Mouse (Mus musculus) erythroblast, embryonic 14.5 days (primary cell): ENCODE results near the gene Bace2. TPM values are rescaled to one million over a fixed set of nuclear protein-coding genes. Genes with fewer than 3 reads are reported as not detected.

Experiments
- H3K27me3 ChIP-seq: 2 replicates; pipeline ENCODE4 v1.6.1; 2012; ENCODE audit warnings: inconsistent platforms; ENCODE audit not compliant: control insufficient read depth
- H3K36me3 ChIP-seq: 2 replicates; pipeline ENCODE4 v1.6.1; 2012; ENCODE audit warnings: mild to moderate bottlenecking, inconsistent platforms; ENCODE audit not compliant: control insufficient read depth
- H3K4me1 ChIP-seq: 2 replicates; pipeline ENCODE4 v1.6.1; 2012; ENCODE audit warnings: inconsistent platforms; ENCODE audit not compliant: control insufficient read depth
- H3K4me3 ChIP-seq: replicated peaks from 2 replicates; pipeline ENCODE3; 2012; ENCODE audit warnings: moderate library complexity, mild to moderate bottlenecking, inconsistent platforms
- H3K9me3 ChIP-seq: 2 replicates; pipeline ENCODE4 v1.6.1; 2012; ENCODE audit warnings: low read length, inconsistent platforms, mixed read lengths; ENCODE audit not compliant: control insufficient read depth
- GATA1 ChIP-seq: IDR thresholded peaks from 2 replicates; pipeline ENCODE4 v1.6.1; 2012; ENCODE audit warnings: low read length, inconsistent platforms, mixed read lengths
- TAL1 ChIP-seq: IDR thresholded peaks from 3 replicates; pipeline ENCODE4 v1.6.1; 2012; ENCODE audit warnings: low read length, inconsistent platforms, mixed read lengths
- polyA plus RNA-seq: library from polyadenylated mRNA; stranded (reverse); fragments of >175 nt; gene quantifications from 2 replicates; pipeline ENCODE4 v1.2.3, GENCODE M21; 2012

Bace2 gene
- polyA plus RNA-seq, 1 experiment = not detected

GRCm38 (mm10) chr16:97423627-97424026, 67.1 kb downstream of the Bace2 start:
- Histone ChIP-seq H3K36me3 (no peaks in the 10 kb centered on the region), H3K4me1 (no peaks in the 10 kb centered on the region), H3K4me3 (no peak overlapping the region), H3K9me3 (no peaks in the 10 kb centered on the region), H3K27me3 (no peaks in the 10 kb centered on the region)
- TF ChIP-seq TAL1 (no peak), GATA1 (no peak)

GRCm38 (mm10) chr16:97428026-97428425, 71.5 kb downstream of the Bace2 start:
- no peaks in the 10 kb centered on the region for H3K4me1 ChIP-seq

GRCm38 (mm10) chr16:97430091-97430490, 73.5 kb downstream of the Bace2 start:
- Histone ChIP-seq H3K36me3 (no peaks in the 10 kb centered on the region), H3K4me3 (no peak overlapping the region), H3K9me3 (no peaks in the 10 kb centered on the region), H3K4me1 (no peaks in the 10 kb centered on the region), H3K27me3 (no peaks in the 10 kb centered on the region)
- TF ChIP-seq GATA1 (no peak), TAL1 (no peak)

More at GRCm38 (mm10) chr16:97428026-97428425, 71.5 kb downstream of the Bace2 start:
- Histone ChIP-seq H3K27me3 (no peaks in the 10 kb centered on the region), H3K9me3 (no peaks in the 10 kb centered on the region), H3K36me3 (no peaks in the 10 kb centered on the region), H3K4me3 (no peak overlapping the region)
- no peak for TF ChIP-seq TAL1
- TF ChIP-seq GATA1 = no peak

- H3K9me3 ChIP-seq = no peaks in the 10 kb centered on the region
- no peaks in the 10 kb centered on the region for H3K36me3 ChIP-seq
- no peaks in the 10 kb centered on the region for H3K4me1 ChIP-seq
- H3K4me3 ChIP-seq = no peak overlapping the region
- H3K27me3 ChIP-seq = no peaks in the 10 kb centered on the region
- TF ChIP-seq TAL1 (no peak), GATA1 (no peak)
Measured at GRCm38 (mm10) chr16:97431328-97431727, 74.8 kb downstream of the Bace2 start.

GRCm38 (mm10) chr16:97434206-97434605, 77.7 kb downstream of the Bace2 start:
- H3K27me3 ChIP-seq = no peaks in the 10 kb centered on the region
- no peaks in the 10 kb centered on the region for H3K9me3 ChIP-seq
- no peak for TF ChIP-seq TAL1
- no peak for TF ChIP-seq GATA1
- no peaks in the 10 kb centered on the region for H3K36me3 ChIP-seq
- no peaks in the 10 kb centered on the region for H3K4me1 ChIP-seq
- H3K4me3 ChIP-seq = no peak overlapping the region

GRCm38 (mm10) chr16:97437448-97438056, 81.0 kb downstream of the Bace2 start:
- Histone ChIP-seq H3K4me1 (no peaks in the 10 kb centered on the region), H3K36me3 (no peaks in the 10 kb centered on the region), H3K9me3 (no peaks in the 10 kb centered on the region), H3K4me3 (no peak overlapping the region), H3K27me3 (no peaks in the 10 kb centered on the region)
- TF ChIP-seq GATA1 (no peak), TAL1 (no peak)

DNA sequence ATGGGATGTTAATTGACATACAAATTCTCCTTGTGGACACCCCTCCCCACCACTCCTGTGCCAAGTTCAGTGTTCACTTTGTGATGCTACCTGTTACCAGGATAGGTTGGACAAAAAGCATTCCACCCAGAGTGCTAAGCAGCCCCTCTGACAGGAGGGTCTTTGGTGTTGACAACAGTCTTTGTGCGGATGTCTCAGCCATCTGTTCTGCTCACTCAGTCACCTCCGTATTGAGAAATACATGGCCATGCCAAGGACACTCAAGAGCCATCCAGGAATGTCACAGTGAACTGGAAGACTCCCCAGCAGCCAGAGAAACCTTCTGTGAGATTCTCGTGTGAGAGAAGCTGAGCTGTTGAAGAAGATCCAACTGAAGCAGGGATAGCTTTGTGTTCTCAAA, 81.6 kb downstream of the Bace2 start:
- no peaks in the 10 kb centered on the region for H3K9me3 ChIP-seq
- no peak for TF ChIP-seq TAL1
- no peak for TF ChIP-seq GATA1
- no peaks in the 10 kb centered on the region for H3K36me3 ChIP-seq
- no peaks in the 10 kb centered on the region for H3K4me1 ChIP-seq
- no peaks in the 10 kb centered on the region for H3K27me3 ChIP-seq
- H3K4me3 ChIP-seq = no peak overlapping the region

DNA sequence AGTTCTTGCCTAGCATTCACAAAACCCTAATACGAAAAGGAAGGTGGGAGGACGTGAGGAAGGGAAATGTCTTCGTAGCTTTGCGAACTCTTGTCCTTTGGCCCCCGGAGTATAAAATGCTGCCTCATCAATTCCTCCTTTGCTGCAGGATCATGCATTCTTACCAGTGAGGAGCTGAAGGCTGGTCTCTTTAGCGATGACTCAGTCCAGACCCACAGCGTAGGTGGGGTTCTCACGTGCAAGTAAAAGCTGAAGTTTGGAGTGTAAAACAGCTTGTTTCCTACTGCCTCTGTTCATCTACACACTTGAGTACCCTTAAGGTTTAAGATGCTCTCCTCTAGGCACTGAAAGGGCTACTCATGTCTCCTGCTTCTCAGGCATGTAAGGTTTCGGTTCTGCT, 85.4 kb downstream of the Bace2 start:
- Histone ChIP-seq H3K27me3 (no peaks in the 10 kb centered on the region), H3K4me3 (no peak overlapping the region), H3K9me3 (no peaks in the 10 kb centered on the region), H3K4me1 (no peaks in the 10 kb centered on the region), H3K36me3 (no peaks in the 10 kb centered on the region)
- TF ChIP-seq TAL1 (no peak), GATA1 (no peak)

DNA sequence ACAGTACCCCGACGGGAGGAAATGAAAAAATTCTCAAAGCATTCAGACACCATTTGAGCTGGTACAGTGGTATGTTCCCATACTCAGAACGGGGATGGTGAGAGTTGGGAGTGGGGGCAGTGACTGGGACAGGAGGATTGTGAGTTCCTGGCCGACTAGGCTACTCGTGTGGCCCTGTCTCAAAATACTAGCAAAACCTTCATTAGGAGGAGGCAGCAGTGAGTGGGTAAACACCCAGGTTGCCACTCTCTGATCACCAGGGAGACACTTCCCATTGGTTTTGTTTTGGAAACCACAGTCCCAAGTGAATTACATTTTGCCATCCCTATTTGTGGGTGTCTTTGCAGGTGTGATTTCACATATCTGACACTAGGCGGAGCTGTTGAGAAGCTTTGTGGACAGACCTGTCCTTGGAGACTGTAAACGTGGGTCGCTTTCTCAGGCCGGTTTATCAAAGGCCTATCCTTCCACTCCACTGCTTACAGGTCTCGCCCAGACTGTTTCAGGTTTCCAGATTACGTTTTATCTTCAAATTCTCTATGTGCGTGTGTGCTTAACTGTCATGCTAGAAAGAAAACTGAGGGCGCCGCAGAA, 87.2 kb downstream of the Bace2 start:
- H3K36me3 ChIP-seq = no peaks in the 10 kb centered on the region
- H3K4me1 ChIP-seq = no peaks in the 10 kb centered on the region
- H3K27me3 ChIP-seq = no peaks in the 10 kb centered on the region
- no peak for TF ChIP-seq TAL1
- no peak for TF ChIP-seq GATA1
- no peaks in the 10 kb centered on the region for H3K9me3 ChIP-seq
- no peak overlapping the region for H3K4me3 ChIP-seq
